Mouse (Mus musculus): ENCODE data around the gene Olfr694. TPM values are rescaled to one million over a fixed set of nuclear protein-coding genes. Genes with fewer than 3 reads are reported as not detected.

The Olfr694 gene
- polyA plus RNA-seq, 1 experiment from 2014 or later = not detected

- H3K9me3 ChIP-seq (ENCODE audit: control insufficient read depth, low read length) = no peaks in the 10 kb centered on the region
- no peak overlapping the region for H3K4me2 ChIP-seq (ENCODE audit: low read length)
- no peak for ATAC-seq (ENCODE audit: insufficient number of reproducible peaks, insufficient read depth, low FRiP score, low read depth)
- H3K4me1 ChIP-seq (ENCODE audit: control insufficient read depth in 2 of 2, insufficient read depth in 2 of 2, low read length in 2 of 2) = no peaks in the 10 kb centered on the region
- H3K27ac ChIP-seq (replicated peaks in 1 of 2; ENCODE audit: control insufficient read depth in 1 of 2, insufficient read depth in 1 of 2, low read depth in 2 of 2, low read length in 2 of 2) = no peak overlapping the region
- H3K9ac ChIP-seq (ENCODE audit: low read length) = no peak overlapping the region
- no peak overlapping the region for H3K4me3 ChIP-seq (ENCODE audit: control insufficient read depth in 1 of 2, insufficient read depth in 1 of 2, low read depth in 1 of 2, low read length in 2 of 2)
- 49% methylated on average over 3 of the region's 3 CpGs for WGBS
- H3K36me3 ChIP-seq (ENCODE audit: control insufficient read depth, insufficient read depth, low read length) = no peaks in the 10 kb centered on the region
- H3K27me3 ChIP-seq (ENCODE audit: control insufficient read depth, insufficient read depth, low read length) = no peaks in the 10 kb centered on the region
These were observed 1.4 kb upstream of the Olfr694 start for GRCm38 (mm10) chr7:106692976-106693375.

GRCm38 (mm10) chr7:106685382-106685781 is 6.2 kb downstream of the Olfr694 start:
- no peak for ATAC-seq (ENCODE audit: insufficient number of reproducible peaks, insufficient read depth, low FRiP score, low read depth)
- Histone ChIP-seq H3K36me3 (ENCODE audit: control insufficient read depth, insufficient read depth, low read length) (no peaks in the 10 kb centered on the region), H3K9me3 (ENCODE audit: control insufficient read depth, low read length) (no peaks in the 10 kb centered on the region)

GRCm38 (mm10) chr7:106680484-106680883 is 11.1 kb downstream of the Olfr694 start, which contains the start of gene Olfr693:
Gene Olfr693 (minus strand): TSS chr7:106680584.
- no peak within 1 kb of the TSS for H3K27ac ChIP-seq (replicated peaks in 1 of 2; ENCODE audit: control insufficient read depth in 1 of 2, insufficient read depth in 1 of 2, low read depth in 2 of 2, low read length in 2 of 2)
- H3K4me3 ChIP-seq (ENCODE audit: control insufficient read depth in 1 of 2, insufficient read depth in 1 of 2, low read depth in 1 of 2, low read length in 2 of 2) = no peak within 1 kb of the TSS
- no peak within 1 kb of the TSS for H3K9ac ChIP-seq (ENCODE audit: low read length)
- no peaks in the 10 kb centered on the region for H3K9me3 ChIP-seq (ENCODE audit: control insufficient read depth, low read length)
- no peaks in the 10 kb centered on the region for H3K4me1 ChIP-seq (ENCODE audit: control insufficient read depth in 2 of 2, insufficient read depth in 2 of 2, low read length in 2 of 2)
- H3K36me3 ChIP-seq (ENCODE audit: control insufficient read depth, insufficient read depth, low read length) = no peaks in the 10 kb centered on the region
- no peak within 1 kb of the TSS for H3K4me2 ChIP-seq (ENCODE audit: low read length)
- no peaks in the 10 kb centered on the region for H3K27me3 ChIP-seq (ENCODE audit: control insufficient read depth, insufficient read depth, low read length)
- no peak for ATAC-seq (ENCODE audit: insufficient number of reproducible peaks, insufficient read depth, low FRiP score, low read depth)

More at GRCm38 (mm10) chr7:106685382-106685781, 6.2 kb downstream of the Olfr694 start:
- no peak overlapping the region for H3K9ac ChIP-seq (ENCODE audit: low read length)
- H3K4me1 ChIP-seq (ENCODE audit: control insufficient read depth in 2 of 2, insufficient read depth in 2 of 2, low read length in 2 of 2) = no peaks in the 10 kb centered on the region
- no peak overlapping the region for H3K4me2 ChIP-seq (ENCODE audit: low read length)
- no peaks in the 10 kb centered on the region for H3K27me3 ChIP-seq (ENCODE audit: control insufficient read depth, insufficient read depth, low read length)
- no peak overlapping the region for H3K27ac ChIP-seq (replicated peaks in 1 of 2; ENCODE audit: control insufficient read depth in 1 of 2, insufficient read depth in 1 of 2, low read depth in 2 of 2, low read length in 2 of 2)
- 84% methylated on average over 2 of the region's 2 CpGs for WGBS
- H3K4me3 ChIP-seq (ENCODE audit: control insufficient read depth in 1 of 2, insufficient read depth in 1 of 2, low read depth in 1 of 2, low read length in 2 of 2) = no peak overlapping the region

DNA sequence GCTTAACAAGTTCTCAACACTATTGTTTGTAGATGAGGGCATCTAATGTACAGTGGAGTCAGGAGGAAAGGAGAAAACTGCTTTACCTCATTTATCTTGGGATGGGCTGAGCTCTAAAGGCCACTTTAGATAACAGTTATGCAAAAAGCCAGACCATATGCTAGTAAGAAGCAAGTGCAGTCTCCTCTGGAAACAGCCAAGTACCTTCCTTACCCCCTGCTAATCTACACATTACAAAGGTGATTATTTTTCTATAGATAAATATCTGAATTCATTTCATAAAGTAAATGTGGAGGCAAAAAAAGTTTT is 39.3 kb downstream of the Olfr694 start:
- no peaks in the 10 kb centered on the region for H3K4me1 ChIP-seq (ENCODE audit: control insufficient read depth in 2 of 2, insufficient read depth in 2 of 2, low read length in 2 of 2)
- ATAC-seq (ENCODE audit: insufficient number of reproducible peaks, insufficient read depth, low FRiP score, low read depth) = no peak

GRCm38 (mm10) chr7:106651555-106652343 is 39.9 kb downstream of the Olfr694 start:
- Histone ChIP-seq H3K27ac (replicated peaks in 1 of 2; ENCODE audit: control insufficient read depth in 1 of 2, insufficient read depth in 1 of 2, low read depth in 2 of 2, low read length in 2 of 2) (no peak overlapping the region), H3K4me3 (ENCODE audit: control insufficient read depth in 1 of 2, insufficient read depth in 1 of 2, low read depth in 1 of 2, low read length in 2 of 2) (no peak overlapping the region), H3K4me2 (ENCODE audit: low read length) (no peak overlapping the region), H3K4me1 (ENCODE audit: control insufficient read depth in 2 of 2, insufficient read depth in 2 of 2, low read length in 2 of 2) (no peaks in the 10 kb centered on the region), H3K36me3 (ENCODE audit: control insufficient read depth, insufficient read depth, low read length) (no peaks in the 10 kb centered on the region), H3K9me3 (ENCODE audit: control insufficient read depth, low read length) (no peaks in the 10 kb centered on the region), H3K9ac (ENCODE audit: low read length) (no peak overlapping the region), H3K27me3 (ENCODE audit: control insufficient read depth, insufficient read depth, low read length) (no peaks in the 10 kb centered on the region)
- no peak for ATAC-seq (ENCODE audit: insufficient number of reproducible peaks, insufficient read depth, low FRiP score, low read depth)

More for the DNA sequence above, 39.3 kb downstream of the Olfr694 start:
- Histone ChIP-seq H3K9me3 (ENCODE audit: control insufficient read depth, low read length) (no peaks in the 10 kb centered on the region), H3K4me2 (ENCODE audit: low read length) (no peak overlapping the region), H3K9ac (ENCODE audit: low read length) (no peak overlapping the region), H3K27ac (replicated peaks in 1 of 2; ENCODE audit: control insufficient read depth in 1 of 2, insufficient read depth in 1 of 2, low read depth in 2 of 2, low read length in 2 of 2) (no peak overlapping the region), H3K27me3 (ENCODE audit: control insufficient read depth, insufficient read depth, low read length) (no peaks in the 10 kb centered on the region), H3K36me3 (ENCODE audit: control insufficient read depth, insufficient read depth, low read length) (no peaks in the 10 kb centered on the region), H3K4me3 (ENCODE audit: control insufficient read depth in 1 of 2, insufficient read depth in 1 of 2, low read depth in 1 of 2, low read length in 2 of 2) (no peak overlapping the region)

GRCm38 (mm10) chr7:106649774-106650173 is 41.8 kb downstream of the Olfr694 start:
- Histone ChIP-seq H3K9ac (ENCODE audit: low read length) (no peak overlapping the region), H3K4me2 (ENCODE audit: low read length) (no peak overlapping the region), H3K4me1 (ENCODE audit: control insufficient read depth in 2 of 2, insufficient read depth in 2 of 2, low read length in 2 of 2) (no peaks in the 10 kb centered on the region), H3K9me3 (ENCODE audit: control insufficient read depth, low read length) (no peaks in the 10 kb centered on the region), H3K36me3 (ENCODE audit: control insufficient read depth, insufficient read depth, low read length) (no peaks in the 10 kb centered on the region), H3K27me3 (ENCODE audit: control insufficient read depth, insufficient read depth, low read length) (no peaks in the 10 kb centered on the region), H3K4me3 (ENCODE audit: control insufficient read depth in 1 of 2, insufficient read depth in 1 of 2, low read depth in 1 of 2, low read length in 2 of 2) (no peak overlapping the region), H3K27ac (replicated peaks in 1 of 2; ENCODE audit: control insufficient read depth in 1 of 2, insufficient read depth in 1 of 2, low read depth in 2 of 2, low read length in 2 of 2) (no peak overlapping the region)
- ATAC-seq (ENCODE audit: insufficient number of reproducible peaks, insufficient read depth, low FRiP score, low read depth) = no peak
- WGBS = 63% methylated on average over 1 of the region's 1 CpGs

- Histone ChIP-seq H3K9me3 (ENCODE audit: control insufficient read depth, low read length) (no peaks in the 10 kb centered on the region), H3K27ac (replicated peaks in 1 of 2; ENCODE audit: control insufficient read depth in 1 of 2, insufficient read depth in 1 of 2, low read depth in 2 of 2, low read length in 2 of 2) (no peak overlapping the region), H3K4me1 (ENCODE audit: control insufficient read depth in 2 of 2, insufficient read depth in 2 of 2, low read length in 2 of 2) (no peaks in the 10 kb centered on the region), H3K4me2 (ENCODE audit: low read length) (no peak overlapping the region), H3K36me3 (ENCODE audit: control insufficient read depth, insufficient read depth, low read length) (no peaks in the 10 kb centered on the region), H3K4me3 (ENCODE audit: control insufficient read depth in 1 of 2, insufficient read depth in 1 of 2, low read depth in 1 of 2, low read length in 2 of 2) (no peak overlapping the region), H3K9ac (ENCODE audit: low read length) (no peak overlapping the region), H3K27me3 (ENCODE audit: control insufficient read depth, insufficient read depth, low read length) (no peaks in the 10 kb centered on the region)
- ATAC-seq (ENCODE audit: insufficient number of reproducible peaks, insufficient read depth, low FRiP score, low read depth) = no peak
- 80% methylated on average over 1 of the region's 1 CpGs for WGBS
These were observed 46.4 kb downstream of the Olfr694 start for GRCm38 (mm10) chr7:106645261-106645660.

All from heart, embryonic 14.5 days (tissue).